Mouse (Mus musculus) CH12.LX (cell line): ENCODE measurements at regions not wholly inside any gene's neighbourhood (a gene's known extent, or its start where the extent isn't known, plus 50 kb on each side); places are given as distances from the start of the nearest gene placed in this dataset.

Experiments
- DNase-seq: peaks from one replicate; pipeline ENCODE4 v3.0.0-alpha.2; 2013; ENCODE audit errors: extremely low read depth
- H3K27ac ChIP-seq: 2 replicates; pipeline ENCODE4 v1.5.1; 2012; ENCODE audit warnings: low read depth, mild to moderate bottlenecking, control low read depth, moderate library complexity; ENCODE audit not compliant: insufficient read depth
- H3K27me3 ChIP-seq: replicated peaks from 2 replicates; pipeline ENCODE3; 2012; ENCODE audit warnings: inconsistent platforms
- H3K36me3 ChIP-seq, 2 experiments: replicated peaks in 1 of 2; 2 replicates each; pipeline versions ENCODE3 to v1.6.1; 2012; ENCODE audit warnings: inconsistent platforms in 1 of 2, low read length in 1 of 2, mild to moderate bottlenecking in 1 of 2, mixed read lengths in 1 of 2, moderate library complexity in 1 of 2; ENCODE audit not compliant: control insufficient read depth in 1 of 2, insufficient read depth in 1 of 2
- H3K4me1 ChIP-seq, 2 experiments: 2 replicates each; pipeline ENCODE4 v1.6.1; 2012; ENCODE audit warnings: inconsistent platforms in 1 of 2, moderate library complexity in 1 of 2; ENCODE audit not compliant: insufficient read depth in 2 of 2, control insufficient read depth in 1 of 2
- H3K4me2 ChIP-seq: 2 replicates; pipeline ENCODE4 v1.6.1; 2012; ENCODE audit warnings: low read depth, mild to moderate bottlenecking, control low read depth; ENCODE audit not compliant: poor library complexity, insufficient read depth, severe bottlenecking
- H3K4me3 ChIP-seq, 3 experiments: fragments of 150-350 bp in 1 of 3; sonication (generic) in 1 of 3; replicated peaks in 1 of 3; 2 replicates each; pipeline versions ENCODE3 to v1.5.1; 2011 to 2012; ENCODE audit warnings: low read depth in 2 of 3, low read length in 2 of 3, mild to moderate bottlenecking in 2 of 3, moderate library complexity in 2 of 3, control low read depth in 1 of 3, improper control_type of control experiment in 1 of 3, inconsistent platforms in 1 of 3, mixed read lengths in 1 of 3; ENCODE audit not compliant: poor library complexity in 1 of 3
- H3K79me2 ChIP-seq: replicated peaks from 2 replicates; pipeline ENCODE4 v1.6.1; 2012; ENCODE audit warnings: mild to moderate bottlenecking, moderate library complexity; ENCODE audit not compliant: control insufficient read depth, poor library complexity, insufficient read depth, severe bottlenecking; ENCODE audit errors: extremely low read depth
- H3K9ac ChIP-seq: 2 replicates; pipeline ENCODE4 v1.6.1; 2012; ENCODE audit warnings: low read depth, mild to moderate bottlenecking, control low read depth, moderate library complexity; ENCODE audit not compliant: insufficient read depth
- H3K9me3 ChIP-seq: replicated peaks from 2 replicates; pipeline ENCODE3; 2012; ENCODE audit warnings: low read length, inconsistent platforms, mixed read lengths
- CHD2 ChIP-seq: IDR thresholded peaks from 2 replicates; pipeline ENCODE4 v1.6.1; 2011; ENCODE audit warnings: low read length, improper control_type of control experiment
- E2F4 ChIP-seq: IDR thresholded peaks from 2 replicates; pipeline ENCODE4 v1.6.1; 2011; ENCODE audit warnings: low read depth, low read length, improper control_type of control experiment; ENCODE audit not compliant: insufficient replicate concordance
- ELF1 ChIP-seq: IDR thresholded peaks from 2 replicates; pipeline ENCODE4 v1.6.1; 2014; ENCODE audit warnings: low read depth, mild to moderate bottlenecking, inconsistent platforms, low read length, improper control_type of control experiment
- ETS1 ChIP-seq: conservative IDR thresholded peaks from 2 replicates; pipeline ENCODE4 v1.6.1; 2012; ENCODE audit warnings: low read depth, mild to moderate bottlenecking, inconsistent platforms, low read length, improper control_type of control experiment, moderate library complexity
- HCFC1 ChIP-seq: IDR thresholded peaks from 2 replicates; pipeline ENCODE4 v1.6.1; 2012; ENCODE audit warnings: low read depth, mild to moderate bottlenecking, inconsistent platforms, low read length, improper control_type of control experiment
- JUN ChIP-seq: IDR thresholded peaks from 2 replicates; pipeline ENCODE4 v1.6.1; 2011; ENCODE audit warnings: low read depth, mild to moderate bottlenecking, low read length, improper control_type of control experiment, moderate library complexity; ENCODE audit not compliant: insufficient read depth
- JUND ChIP-seq: conservative IDR thresholded peaks from 2 replicates; pipeline ENCODE4 v1.6.1; 2011; ENCODE audit warnings: low read depth, low read length, improper control_type of control experiment
- MAFK ChIP-seq: IDR thresholded peaks from 2 replicates; pipeline ENCODE4 v1.6.1; 2011; ENCODE audit warnings: low read length, improper control_type of control experiment; ENCODE audit not compliant: insufficient replicate concordance
- MAX ChIP-seq: IDR thresholded peaks from 2 replicates; pipeline ENCODE4 v1.6.1; 2011; ENCODE audit warnings: low read length, improper control_type of control experiment
- MYC ChIP-seq: IDR thresholded peaks from 2 replicates; pipeline ENCODE4 v1.6.1; 2011; ENCODE audit warnings: low read depth, mild to moderate bottlenecking, improper control_type of control experiment, low read length
- NELFE ChIP-seq: IDR thresholded peaks from 2 replicates; pipeline ENCODE4 v1.6.1; 2011; ENCODE audit warnings: low read depth, low read length, improper control_type of control experiment
- NRF1 ChIP-seq: IDR thresholded peaks from 2 replicates; pipeline ENCODE4 v1.6.1; 2014; ENCODE audit warnings: low read depth, mild to moderate bottlenecking, inconsistent platforms, low read length, improper control_type of control experiment, moderate library complexity
- POLR2A ChIP-seq: IDR thresholded peaks from 2 replicates; pipeline ENCODE4 v1.6.1; 2011; ENCODE audit warnings: low read depth, mild to moderate bottlenecking, improper control_type of control experiment, low read length
- POLR2AphosphoS2 ChIP-seq: IDR thresholded peaks from 2 replicates; pipeline ENCODE4 v1.6.1; 2011; ENCODE audit warnings: low read depth, low read length, improper control_type of control experiment
- RAD21 ChIP-seq: IDR thresholded peaks from 2 replicates; pipeline ENCODE4 v1.6.1; 2011; ENCODE audit warnings: low read depth, mild to moderate bottlenecking, low read length, improper control_type of control experiment, moderate library complexity
- SMC3 ChIP-seq: IDR thresholded peaks from 2 replicates; pipeline ENCODE4 v1.6.1; 2011; ENCODE audit warnings: low read depth, low read length, improper control_type of control experiment
- TCF12 ChIP-seq: IDR thresholded peaks from 2 replicates; pipeline ENCODE4 v1.6.1; 2014; ENCODE audit warnings: low read depth, mild to moderate bottlenecking, inconsistent platforms, low read length, improper control_type of control experiment
- UBTF ChIP-seq: IDR thresholded peaks from 2 replicates; pipeline ENCODE4 v1.6.1; 2012; ENCODE audit warnings: low read depth, mild to moderate bottlenecking, inconsistent platforms, low read length, improper control_type of control experiment, moderate library complexity
- USF1 ChIP-seq: IDR thresholded peaks from 2 replicates; pipeline ENCODE4 v1.6.1; 2014; ENCODE audit warnings: low read depth, mild to moderate bottlenecking, inconsistent platforms, low read length, improper control_type of control experiment
- ZC3H11A ChIP-seq: IDR thresholded peaks from 2 replicates; pipeline ENCODE4 v1.6.1; 2012; ENCODE audit warnings: low read depth, mild to moderate bottlenecking, inconsistent platforms, low read length, improper control_type of control experiment
- ZKSCAN1 ChIP-seq: IDR thresholded peaks from 2 replicates; pipeline ENCODE4 v1.6.1; 2012; ENCODE audit warnings: low read depth, inconsistent platforms, low read length, improper control_type of control experiment, borderline replicate concordance
- ZMIZ1 ChIP-seq: IDR thresholded peaks from 2 replicates; pipeline ENCODE4 v1.6.1; 2012; ENCODE audit warnings: low read depth, mild to moderate bottlenecking, inconsistent platforms, low read length, improper control_type of control experiment
- dilution Hi-C: fragments of 300-500 bp; cut with MboI; formaldehyde crosslinking; loops from 2 replicates; pipeline ENCODE4 v1.14.3; 2020; ENCODE audit warnings: low sequenced_read_pairs; ENCODE audit not compliant: extremely low pct_unique_long_range_greater_than_20kb, extremely low pct_ligation_motif_present
- in situ Hi-C: fragments of 300-500 bp; cut with MboI; formaldehyde crosslinking; loops from 3 replicates; pipeline ENCODE4 v1.14.3; 2019; ENCODE audit warnings: low sequenced_read_pairs, low pct_ligation_motif_present, low pct_unique_long_range_greater_than_20kb, mixed read lengths

- in situ Hi-C loops (no loop called here), dilution Hi-C loops (no loop called here)
- H3K27ac ChIP-seq: no peak overlapping the region
- no peaks in the 10 kb centered on the region for H3K27me3 ChIP-seq
- no peak overlapping the region for H3K4me3 ChIP-seq
- no peaks in the 10 kb centered on the region for H3K4me1 ChIP-seq
- H3K36me3 ChIP-seq: no peaks in the 10 kb centered on the region
- no peak for TF ChIP-seq HCFC1
- no peak for TF ChIP-seq E2F4
- no peak for TF ChIP-seq MYC
- TF ChIP-seq ZMIZ1: no peak
- no peak for TF ChIP-seq SMC3
- no peak for TF ChIP-seq MAFK
- TF ChIP-seq JUN: no peak
- no peak for TF ChIP-seq NRF1
- TF ChIP-seq JUND: no peak
- no peak for TF ChIP-seq ZKSCAN1
- no peak for TF ChIP-seq ETS1
- TF ChIP-seq CHD2: no peak
- no peak for TF ChIP-seq MAX
- no peak for TF ChIP-seq NELFE
- no peak for TF ChIP-seq UBTF
- no peaks in the 10 kb centered on the region for H3K79me2 ChIP-seq
- H3K9ac ChIP-seq: no peak overlapping the region
- H3K9me3 ChIP-seq: no peaks in the 10 kb centered on the region
- DNase-seq: no peak
- H3K4me2 ChIP-seq: no peak overlapping the region
Measured at GRCm38 (mm10) chr9:52434215-52434614, 245.4 kb downstream of the AI593442 start.

GRCm38 (mm10) chr9:52425413-52425812 is 254.2 kb downstream of the AI593442 start:
- DNase-seq: no peak
- no peaks in the 10 kb centered on the region for H3K9me3 ChIP-seq
- H3K79me2 ChIP-seq: no peaks in the 10 kb centered on the region
- TF ChIP-seq MAFK: no peak
- no peak for TF ChIP-seq ZC3H11A
- no peak for TF ChIP-seq ELF1
- no peak for TF ChIP-seq ZMIZ1
- no peak for TF ChIP-seq TCF12
- TF ChIP-seq NRF1: no peak
- TF ChIP-seq JUND: no peak
- no peak for TF ChIP-seq RAD21
- TF ChIP-seq POLR2A: no peak
- TF ChIP-seq USF1: no peak
- no peak for TF ChIP-seq POLR2AphosphoS2
- no peaks in the 10 kb centered on the region for H3K36me3 ChIP-seq
- no peaks in the 10 kb centered on the region for H3K27me3 ChIP-seq
- no peak overlapping the region for H3K4me2 ChIP-seq
- dilution Hi-C loops: no loop called here
- no peak overlapping the region for H3K27ac ChIP-seq
- H3K9ac ChIP-seq: no peak overlapping the region
- in situ Hi-C loops: no loop called here
- H3K4me1 ChIP-seq: no peaks in the 10 kb centered on the region
- no peak overlapping the region for H3K4me3 ChIP-seq
